Mouse (Mus musculus) intestine, embryonic 16.5 days (tissue): ENCODE data around the gene Taok1. TPM values are rescaled to one million over a fixed set of nuclear protein-coding genes. Genes with fewer than 3 reads are reported as not detected.

Experiments used
- ATAC-seq: fragments of 200-750 bp; cut with Nextera tagmentation; 2 replicates; pipeline ENCODE4 v1.8.0; 2017; ENCODE audit warnings: moderate TSS enrichment, moderate library complexity
- H3K27ac ChIP-seq: fragments of 300-500 bp; sonication (generic); 2 replicates; pipeline ENCODE4 v1.5.1; 2014; ENCODE audit warnings: mild to moderate bottlenecking, low read length
- H3K27me3 ChIP-seq: fragments of 300-500 bp; sonication (generic); replicated peaks from 2 replicates; pipeline ENCODE4 v1.6.1; 2014; ENCODE audit warnings: low read length, control low read depth, mixed read lengths; ENCODE audit not compliant: control insufficient read depth, insufficient read depth
- H3K36me3 ChIP-seq: fragments of 300-500 bp; sonication (generic); 2 replicates; pipeline ENCODE4 v1.6.1; 2014; ENCODE audit warnings: low read length, control low read depth; ENCODE audit not compliant: control insufficient read depth, insufficient read depth
- H3K4me1 ChIP-seq: fragments of 300-500 bp; sonication (generic); 2 replicates; pipeline ENCODE4 v1.6.1; 2014; ENCODE audit warnings: low read length, control low read depth, mixed read lengths; ENCODE audit not compliant: control insufficient read depth, insufficient read depth
- H3K4me2 ChIP-seq: fragments of 300-500 bp; sonication (generic); 2 replicates; pipeline ENCODE4 v1.6.1; 2014; ENCODE audit warnings: low read depth, low read length, control low read depth
- H3K4me3 ChIP-seq: fragments of 300-500 bp; sonication (generic); 2 replicates; pipeline ENCODE4 v1.5.1; 2014; ENCODE audit warnings: mild to moderate bottlenecking, low read length
- H3K9ac ChIP-seq: fragments of 300-500 bp; sonication (generic); 2 replicates; pipeline ENCODE4 v1.6.1; 2014; ENCODE audit warnings: low read depth, low read length
- H3K9me3 ChIP-seq: fragments of 300-500 bp; sonication (generic); 2 replicates; pipeline ENCODE4 v1.6.1; 2016; ENCODE audit warnings: low read length, control low read depth; ENCODE audit not compliant: control insufficient read depth
- WGBS: fragments of 180-500 bp; shearing (Covaris S2); extraction: QIAGEN DNeasy Blood & Tissue Kit; methylation state at CpG from one replicate; pipeline ENCODE4 v1.1.7; 2014; 5-methylcytosine and 5-hydroxymethylcytosine counted together
- polyA plus RNA-seq: library from polyadenylated mRNA; unstranded; fragments of >200 nt; fragmentation: Nextera tagmentation; extraction: Ambion mirVana; gene quantifications from 2 replicates; pipeline ENCODE4 v1.2.1, GENCODE M21; 2015

The Taok1 gene
- polyA plus RNA-seq, 1 experiment from 2014 or later, result 9.2 TPM

DNA sequence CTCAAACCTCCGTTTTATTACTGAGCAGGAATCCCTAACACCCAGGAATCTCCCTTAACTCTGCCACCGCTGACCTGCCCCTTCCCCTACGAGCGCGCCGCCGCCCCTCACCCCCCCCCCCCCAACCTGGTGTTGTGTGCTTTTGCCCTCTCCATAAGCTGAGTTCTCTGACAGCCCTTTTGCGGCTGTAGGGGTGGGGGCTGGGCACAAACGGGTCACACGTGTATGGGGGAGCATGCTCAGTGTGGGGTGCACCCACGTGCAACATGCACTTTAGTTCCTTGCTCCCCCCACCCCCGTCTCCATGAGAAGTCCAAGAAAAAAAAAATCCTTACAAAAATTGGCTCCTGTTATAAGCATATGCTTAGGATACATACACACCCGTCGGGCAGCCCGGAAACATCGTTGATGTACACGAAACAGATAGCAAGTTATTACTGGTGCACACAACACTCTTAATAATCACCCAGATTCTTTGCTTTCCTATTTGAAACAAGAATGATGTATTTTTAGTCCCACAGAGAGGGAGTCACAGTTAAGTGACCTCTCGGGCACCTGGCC is 115.2 kb downstream of the Taok1 start:
- H3K4me2 ChIP-seq, result peak overlapping the region; percentile 93
- under 1% methylated on average over 14 of the region's 18 CpGs for WGBS
- H3K4me1 ChIP-seq, result peaks cover 67% of the 10 kb centered on the region
- peak overlapping the region; percentile 93 for H3K9ac ChIP-seq
- no peaks in the 10 kb centered on the region for H3K36me3 ChIP-seq
- H3K4me3 ChIP-seq, result peak overlapping the region; percentile 98
- no peak for ATAC-seq
- H3K27me3 ChIP-seq, result no peaks in the 10 kb centered on the region
- H3K9me3 ChIP-seq, result no peaks in the 10 kb centered on the region
- peak overlapping the region; percentile 92 for H3K27ac ChIP-seq

DNA sequence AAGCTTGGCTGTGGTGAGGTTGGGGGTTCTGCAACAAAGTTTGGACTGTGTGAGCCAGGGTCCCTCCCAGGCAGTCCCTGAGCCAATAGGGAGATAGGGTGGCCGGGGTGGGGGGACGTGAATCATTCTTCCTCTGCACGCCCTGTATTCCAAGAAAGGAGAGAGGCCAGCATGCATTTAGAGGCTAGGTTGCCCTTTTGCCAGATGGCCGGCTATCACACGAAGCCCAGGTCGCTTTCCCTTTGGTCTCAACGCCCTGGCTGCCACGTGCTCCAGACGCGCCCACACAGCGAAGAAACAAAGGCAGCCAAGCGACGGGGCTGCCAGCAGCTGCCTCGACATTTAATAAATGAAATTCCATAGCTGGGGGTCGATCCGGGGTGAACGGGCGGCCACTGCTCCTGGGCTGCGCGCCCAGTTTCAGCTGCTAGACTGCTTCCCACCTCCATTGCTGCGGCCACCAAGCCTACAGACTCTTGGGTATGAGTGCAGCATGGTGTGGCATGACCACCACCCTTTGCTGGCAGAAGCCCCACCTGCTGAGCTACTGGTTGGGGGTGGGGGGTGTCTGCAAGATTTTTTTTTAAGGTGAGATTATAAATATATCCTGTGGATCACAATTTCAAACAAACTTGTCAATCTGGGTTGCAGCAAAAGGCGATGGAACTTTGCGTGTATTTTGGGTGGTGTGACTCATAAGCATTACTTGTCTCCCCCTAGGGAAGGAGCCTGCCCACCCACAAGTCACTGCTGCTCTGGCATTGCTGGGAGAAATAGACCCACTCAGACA is 115.9 kb downstream of the Taok1 start:
- WGBS, result under 1% methylated on average over 23 of the region's 23 CpGs
- peak overlapping the region; percentile 93 for H3K4me2 ChIP-seq
- H3K9me3 ChIP-seq, result no peaks in the 10 kb centered on the region
- no peaks in the 10 kb centered on the region for H3K27me3 ChIP-seq
- H3K27ac ChIP-seq, result peak overlapping the region; percentile 92
- H3K4me1 ChIP-seq, result peaks cover 63% of the 10 kb centered on the region
- H3K9ac ChIP-seq, result peak overlapping the region; percentile 93
- ATAC-seq, result peak; percentile 50
- H3K4me3 ChIP-seq, result peak overlapping the region; percentile 98
- no peaks in the 10 kb centered on the region for H3K36me3 ChIP-seq

DNA sequence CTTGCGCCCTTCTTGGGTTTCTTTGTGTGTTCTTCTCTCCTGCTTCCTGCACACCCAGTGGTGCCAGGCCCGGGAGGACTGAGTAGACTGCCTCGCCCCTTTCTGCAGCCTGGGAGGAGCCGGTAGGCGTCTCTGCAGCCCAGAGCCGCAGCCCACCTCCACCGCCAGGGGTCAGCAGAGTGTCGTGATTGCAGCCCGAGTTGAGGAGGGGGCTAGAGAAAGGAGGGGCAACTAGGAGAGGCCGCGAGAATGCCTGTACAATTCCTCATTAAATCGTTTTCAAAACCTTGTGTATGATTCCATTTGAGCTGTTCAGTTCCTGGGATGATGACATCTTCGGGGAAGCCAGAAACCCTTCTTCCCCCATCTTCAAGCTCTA is 116.5 kb downstream of the Taok1 start:
- Histone ChIP-seq H3K9ac (peak overlapping the region; percentile 64), H3K4me1 (peaks cover 59% of the 10 kb centered on the region), H3K9me3 (no peaks in the 10 kb centered on the region), H3K4me3 (peak overlapping the region; percentile 98), H3K27me3 (no peaks in the 10 kb centered on the region), H3K36me3 (no peaks in the 10 kb centered on the region), H3K4me2 (peak overlapping the region; percentile 93), H3K27ac (peak overlapping the region; percentile 92)
- 0% methylated on average over 13 of the region's 13 CpGs for WGBS
- ATAC-seq, result peak; percentile 60

DNA sequence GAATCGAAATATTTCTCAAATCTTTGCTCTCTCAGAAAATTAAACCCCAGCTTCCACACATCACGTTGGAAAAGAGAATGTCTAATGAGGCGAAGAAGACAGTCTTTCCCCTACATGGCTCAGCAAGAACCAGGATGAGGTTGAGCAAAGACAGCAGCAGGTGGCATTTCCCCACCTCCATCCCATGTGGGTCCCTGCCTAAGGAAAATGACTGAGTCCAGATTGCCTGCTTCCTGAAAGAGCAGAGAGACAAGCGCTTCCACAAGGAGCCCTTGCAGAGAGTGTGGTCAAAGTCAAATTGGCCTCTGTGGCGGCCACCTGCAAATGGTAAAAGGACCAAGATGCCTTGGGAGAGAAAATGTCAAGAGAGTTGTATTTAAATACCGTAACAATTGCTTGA is 117.2 kb downstream of the Taok1 start:
- 70% methylated on average over 6 of the region's 6 CpGs for WGBS
- no peak for ATAC-seq
- H3K27ac ChIP-seq, result peak overlapping the region; percentile 92
- peaks cover 58% of the 10 kb centered on the region for H3K4me1 ChIP-seq
- no peaks in the 10 kb centered on the region for H3K9me3 ChIP-seq
- H3K4me2 ChIP-seq, result no peak overlapping the region; the same call in 1 of the 2 replicates
- H3K36me3 ChIP-seq, result no peaks in the 10 kb centered on the region
- H3K9ac ChIP-seq, result peak overlapping the region; percentile 37; the same call in 1 of the 2 replicates
- no peak overlapping the region for H3K4me3 ChIP-seq
- no peaks in the 10 kb centered on the region for H3K27me3 ChIP-seq

DNA sequence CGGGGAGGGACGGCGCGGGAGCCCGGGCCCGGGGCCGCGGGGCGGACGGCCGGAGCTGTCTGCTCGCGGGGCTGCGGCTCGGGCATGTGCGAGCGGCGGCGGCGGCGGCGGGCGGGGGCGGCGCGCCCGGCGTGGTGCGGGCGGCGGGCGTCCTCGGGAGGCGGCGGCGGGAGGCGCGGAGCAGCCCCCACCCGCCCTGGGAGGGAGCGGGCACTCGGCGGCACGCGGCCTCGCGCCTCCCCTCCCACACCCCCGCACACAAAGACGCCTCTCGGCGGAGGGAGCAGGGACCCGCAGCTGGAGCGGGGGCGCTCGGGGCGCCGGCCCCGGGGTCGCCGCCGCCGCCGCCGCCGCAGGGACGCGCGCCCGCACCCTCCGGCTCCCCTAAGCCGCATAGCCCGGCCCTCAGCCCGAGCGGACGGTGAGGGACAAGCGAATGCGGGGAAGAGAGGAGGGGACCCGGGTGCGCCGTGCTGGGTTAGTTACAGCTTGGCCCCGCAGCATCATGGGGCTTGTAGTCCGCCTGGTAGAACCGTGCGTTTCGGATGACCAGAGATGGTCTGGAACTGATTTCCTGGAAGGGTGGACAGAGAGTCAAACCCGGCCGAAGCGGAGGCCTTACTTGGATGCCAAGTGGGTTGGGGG is 117.9 kb downstream of the Taok1 start, which contains the start of gene Ankrd13b:
Ankrd13b (minus strand) TSS at position 88 of the 645 bp plus-strand sequence.
- peak within 1 kb of the TSS; percentile 86 for H3K4me3 ChIP-seq
- H3K4me1 ChIP-seq, result peaks cover 52% of the 10 kb centered on the region
- under 1% methylated on average over 44 of the region's 87 CpGs for WGBS
- H3K27me3 ChIP-seq, result no peaks in the 10 kb centered on the region
- H3K36me3 ChIP-seq, result no peaks in the 10 kb centered on the region
- no peaks in the 10 kb centered on the region for H3K9me3 ChIP-seq
- peak within 1 kb of the TSS; percentile 85 for H3K9ac ChIP-seq
- peak within 1 kb of the TSS; percentile 92; the same call in 1 of the 2 replicates for H3K27ac ChIP-seq
- peak; percentile 41 for ATAC-seq
- peak within 1 kb of the TSS; percentile 99 for H3K4me2 ChIP-seq

DNA sequence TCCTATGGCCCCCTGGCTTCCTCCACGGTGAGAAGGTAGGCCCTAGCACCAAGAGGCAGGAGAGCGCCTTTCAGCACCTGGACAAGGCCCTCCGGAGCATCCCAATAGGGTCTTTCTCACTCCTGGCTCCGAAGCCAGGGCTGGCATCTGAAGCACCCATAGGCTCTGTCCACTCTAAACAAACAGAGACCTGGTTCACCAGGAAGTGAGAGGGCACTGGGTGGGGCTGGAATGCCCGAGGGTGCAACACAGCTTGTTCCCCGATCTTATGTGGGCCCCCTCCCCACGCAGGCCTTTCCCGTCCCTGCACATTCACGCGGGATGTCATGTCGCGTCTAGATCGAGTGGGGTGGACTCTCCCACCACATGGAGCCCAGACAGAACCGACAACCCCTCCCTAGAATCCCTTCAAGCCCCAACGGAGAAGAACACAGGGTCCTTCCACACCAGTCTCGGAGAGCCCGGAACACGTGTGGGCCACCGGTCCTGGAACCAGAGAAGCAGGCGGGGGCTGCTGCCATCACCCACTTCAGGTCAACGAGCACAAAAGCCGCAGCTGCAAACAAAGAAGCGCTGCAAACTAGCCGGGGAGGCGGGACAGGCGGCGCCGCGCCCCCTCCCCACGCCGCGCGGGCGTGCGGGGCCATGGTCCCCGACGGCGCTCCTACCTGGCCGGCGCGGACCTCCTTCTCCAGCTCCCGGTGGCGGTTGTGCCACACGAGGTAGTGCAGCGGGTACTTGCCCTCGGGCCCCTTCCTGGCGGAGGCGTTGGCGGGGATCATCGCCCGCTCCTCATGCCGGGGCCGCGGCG is 118.6 kb downstream of the Taok1 start:
- H3K9me3 ChIP-seq, result no peaks in the 10 kb centered on the region
- peak overlapping the region; percentile 85 for H3K9ac ChIP-seq
- no peaks in the 10 kb centered on the region for H3K36me3 ChIP-seq
- ATAC-seq, result no peak
- peak overlapping the region; percentile 99 for H3K4me2 ChIP-seq
- H3K27ac ChIP-seq, result no peak overlapping the region
- 3% methylated on average over 54 of the region's 55 CpGs for WGBS
- no peaks in the 10 kb centered on the region for H3K27me3 ChIP-seq
- peak overlapping the region; percentile 86 for H3K4me3 ChIP-seq
- H3K4me1 ChIP-seq, result peaks cover 45% of the 10 kb centered on the region

DNA sequence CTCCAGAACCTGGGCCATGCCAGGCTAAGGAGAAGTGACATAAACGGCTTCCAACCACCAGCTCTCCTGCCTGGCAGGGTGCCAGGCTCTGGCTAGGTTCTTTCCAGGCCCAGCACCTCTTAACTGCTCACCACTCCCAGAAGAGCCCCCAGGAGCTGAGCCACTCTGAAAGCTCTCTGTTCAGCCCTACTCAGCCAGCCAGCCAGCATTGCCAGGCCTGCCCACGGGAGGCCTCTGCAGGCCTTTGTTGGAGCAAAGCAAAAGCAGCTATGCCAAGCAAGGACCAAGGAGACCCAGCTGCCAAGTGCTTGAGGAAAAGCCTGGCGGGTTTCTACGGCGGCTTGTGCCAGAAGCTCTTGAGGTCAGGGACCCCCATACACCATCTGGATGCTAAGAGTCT is 120.8 kb downstream of the Taok1 start:
- Histone ChIP-seq H3K27me3 (no peaks in the 10 kb centered on the region), H3K27ac (no peak overlapping the region), H3K4me2 (no peak overlapping the region), H3K4me1 (peaks cover 36% of the 10 kb centered on the region), H3K36me3 (no peaks in the 10 kb centered on the region), H3K4me3 (no peak overlapping the region), H3K9me3 (no peaks in the 10 kb centered on the region), H3K9ac (0 out of 2 replicates have a peak overlapping the region, but pooled peaks have one; percentile 11)
- 65% methylated on average over 5 of the region's 5 CpGs for WGBS
- no peak for ATAC-seq

DNA sequence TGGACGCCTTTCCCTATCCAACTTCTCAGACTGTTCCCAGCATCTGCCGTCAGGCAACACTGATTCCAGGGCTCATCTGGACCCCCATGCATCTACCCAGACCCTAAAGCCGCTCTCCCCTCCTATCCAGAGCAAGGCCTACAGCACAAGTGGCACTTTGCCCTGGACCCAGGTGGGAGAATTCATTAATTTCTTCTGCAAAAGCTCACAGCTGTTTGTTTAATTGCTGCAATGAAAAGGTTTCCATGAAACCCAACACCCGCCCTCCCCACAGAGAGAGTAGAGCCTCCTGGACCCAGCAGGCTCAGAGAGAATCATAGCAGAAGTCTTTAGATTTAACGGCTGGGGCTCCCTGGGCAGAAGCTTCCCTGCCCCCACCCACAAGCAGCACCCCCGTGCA is 122.4 kb downstream of the Taok1 start:
- Histone ChIP-seq H3K27me3 (no peaks in the 10 kb centered on the region), H3K27ac (no peak overlapping the region), H3K9ac (no peak overlapping the region), H3K36me3 (no peaks in the 10 kb centered on the region), H3K4me3 (no peak overlapping the region), H3K4me2 (no peak overlapping the region), H3K4me1 (peaks cover 26% of the 10 kb centered on the region), H3K9me3 (no peaks in the 10 kb centered on the region)
- 59% methylated on average over 6 of the region's 6 CpGs for WGBS
- ATAC-seq, result no peak
